ENCODE assay signal across 16 mouse cellular contexts in genomic region chr13:100452415-100453127, GRCm38 (mm10). TPM values are rescaled to one million over a fixed set of nuclear protein-coding genes. Genes with fewer than 3 reads are reported as not detected.
DNase-seq lines count a peak whose midpoint lies in the region; ATAC-seq and TF ChIP-seq lines count a peak whose summit lies in the region.
"Not testable (repeated sequence)": the region's sequence is repeated elsewhere in the genome, so short reads cannot be mapped to it uniquely, and the experiment has no call there.
"Had no signal": no experiment of that assay in that cellular context is flagged by ENCODE, and none has a peak within 500 bp of the region (broad histone marks: within the 10 kb centered on the region; RNA-seq: fewer than 3 reads in every experiment).

Gene Naip1, minus strand, starts transcription at chr13:100452869.

- not testable (repeated sequence) for TF ChIP-seq POLR2A in bone marrow macrophage, adult 2 months (IDR thresholded peaks at IDR 0.05; ENCODE audit: borderline replicate concordance, low read depth, low read length); liver, adult 2 months (IDR thresholded peaks at IDR 0.05; ENCODE audit: extremely low read depth, insufficient read depth, low read length); small intestine, adult 2 months (IDR thresholded peaks at IDR 0.05; ENCODE audit: low read depth, low read length)

- not testable (repeated sequence) for H3K4me2 ChIP-seq in intestine, embryonic 15.5 days (replicated peaks)
- peak within 1 kb of the TSS; percentile 58 for H3K4me2 ChIP-seq in intestine, postnatal 0 days (replicated peaks; ENCODE audit: low read depth)

- H3K4me3 ChIP-seq in bone marrow macrophage, adult 2 months (ENCODE audit: insufficient read depth, low read length); intestine, embryonic 15.5 days (replicated peaks); liver, adult 2 months (ENCODE audit: insufficient read depth, low read depth, low read length): not testable (repeated sequence)
- peak within 1 kb of the TSS; percentile 24 for H3K4me3 ChIP-seq in intestine, postnatal 0 days (ENCODE audit: low read depth, low read length)
- H3K4me3 ChIP-seq in small intestine, adult 2 months (ENCODE audit: low read depth, low read length) = peak within 1 kb of the TSS; percentile 47

- not testable (repeated sequence) for H3K9me3 ChIP-seq in intestine, embryonic 15.5 days; intestine, postnatal 0 days (ENCODE audit: control insufficient read depth)

- H3K27ac ChIP-seq in bone marrow macrophage, adult 2 months (ENCODE audit: insufficient read depth, low read depth, low read length) = peak within 1 kb of the TSS; percentile 40
- 0 out of 2 replicates have a peak within 1 kb of the TSS, but pooled peaks have one; percentile 5 for H3K27ac ChIP-seq in intestine, embryonic 15.5 days
- peak within 1 kb of the TSS; percentile 76 for H3K27ac ChIP-seq in intestine, postnatal 0 days (ENCODE audit: low read depth, low read length)
- not testable (repeated sequence) for H3K27ac ChIP-seq in liver, adult 2 months (replicated peaks; ENCODE audit: insufficient read depth, low read depth, low read length)
- peak within 1 kb of the TSS; percentile 69 for H3K27ac ChIP-seq in small intestine, adult 2 months (ENCODE audit: insufficient read depth, low read depth, low read length)

- ATAC-seq in intestine, embryonic 15.5 days = peak; percentile 43; the same call in 1 of the 2 replicates
- peak; percentile 66 for ATAC-seq in intestine, postnatal 0 days
- peak; percentile 69 for ATAC-seq in megakaryocyte, adult 5-6 weeks (ENCODE audit: poor library complexity, severe bottlenecking)

- not testable (repeated sequence) for H3K9ac ChIP-seq in intestine, embryonic 15.5 days; liver, adult 2 months (ENCODE audit: low read depth, low read length)
- peak within 1 kb of the TSS; percentile 13; the same call in 1 of the 2 replicates for H3K9ac ChIP-seq in intestine, postnatal 0 days (ENCODE audit: low read depth, low read length)

- TF ChIP-seq CTCF in bone marrow macrophage, adult 2 months (IDR thresholded peaks at IDR 0.05; ENCODE audit: low read depth, low read length); intestine, postnatal 0 days (IDR thresholded peaks at IDR 0.05; ENCODE audit: low read depth); liver, adult 2 months (IDR thresholded peaks at IDR 0.05; ENCODE audit: low read depth, low read length); small intestine, adult 2 months (IDR thresholded peaks at IDR 0.05; ENCODE audit: extremely low read depth, insufficient read length, insufficient replicate concordance, low read depth, low read length): not testable (repeated sequence)

- not testable (repeated sequence) for H3K36me3 ChIP-seq in intestine, embryonic 15.5 days; intestine, postnatal 0 days (ENCODE audit: control insufficient read depth, insufficient read depth); liver, adult 2 months (ENCODE audit: control insufficient read depth, insufficient read depth, low read length); small intestine, adult 2 months (ENCODE audit: control insufficient read depth, insufficient read depth, low read length)

- not testable (repeated sequence) for H3K79me2 ChIP-seq in liver, adult 2 months (ENCODE audit: control insufficient read depth, insufficient read depth, low read length)

- H3K4me1 ChIP-seq in bone marrow macrophage, adult 2 months (ENCODE audit: control insufficient read depth, insufficient read depth, low read length) = peaks cover 14% of the 10 kb centered on the region
- not testable (repeated sequence) for H3K4me1 ChIP-seq in intestine, embryonic 15.5 days (replicated peaks); intestine, postnatal 0 days (replicated peaks; ENCODE audit: control insufficient read depth, insufficient read depth, low read length); liver, adult 2 months (ENCODE audit: control insufficient read depth, insufficient read depth, low read length); small intestine, adult 2 months (ENCODE audit: control insufficient read depth, insufficient read depth, insufficient read length, low read length)

- not testable (repeated sequence) for H3K27me3 ChIP-seq in intestine, embryonic 15.5 days (replicated peaks); intestine, postnatal 0 days (replicated peaks; ENCODE audit: control insufficient read depth, insufficient read depth, low read length); liver, adult 2 months (ENCODE audit: control insufficient read depth, insufficient read depth, low read length); small intestine, adult 2 months (ENCODE audit: control insufficient read depth, insufficient read depth, low read length)

- 72% methylated on average over 8 of the region's 8 CpGs for WGBS in intestine, embryonic 15.5 days
- 43% methylated on average over 8 of the region's 8 CpGs for WGBS in intestine, postnatal 0 days
- 79% methylated on average over 8 of the region's 8 CpGs for WGBS in liver, adult 2 months
- WGBS in small intestine, adult 2 months = 27% methylated on average over 8 of the region's 8 CpGs

- peak; percentile 30 for DNase-seq in liver, adult 2 months (ENCODE audit: extremely low read depth, low read depth, low spot score)

RNA-seq across cellular contexts. Expression of gene Naip1, which starts in this region (rescaled TPM):
- 0.25 and 0.27 TPM in 2 replicates for polyA plus RNA-seq in bone marrow macrophage, adult 2 months (2012; ENCODE audit: insufficient read depth, insufficient read length, missing spikeins)
- polyA plus RNA-seq in intestine, embryonic 15.5 days (2015; fragmentation: Nextera tagmentation; extraction: Ambion mirVana) = 4.9 and 5.6 TPM in 2 replicates
- polyA plus RNA-seq in intestine, postnatal 0 days (2015; fragmentation: Nextera tagmentation; extraction: Ambion mirVana) = 23.4 and 27.7 TPM in 2 replicates
- 0.37 and 0.47 TPM in 2 replicates for total RNA-seq in liver, adult 2 months (2014; rRNA removed)
- 0.05 and 0.10 TPM in 2 replicates for polyA plus RNA-seq in liver, adult 2 months (2012; rRNA removed)
- 0.23 and 1.8 TPM in 2 replicates for total RNA-seq in megakaryocyte, adult 5-6 weeks (2015)
- 1.5 and 2.3 TPM in 2 replicates for total RNA-seq in megakaryocyte, adult 5-6 weeks (2017)
- 3.7 and 7.6 TPM in 2 replicates for polyA plus RNA-seq in small intestine, adult 2 months (2012; rRNA removed)
- total RNA-seq: common myeloid progenitor, adult 5-6 weeks had no signal
- polyA plus RNA-seq: activated CD4-positive, CD25-positive, alpha-beta regulatory T cell, adult 4 months; embryonic facial prominence, embryonic 11.5 days; embryonic facial prominence, embryonic 13.5 days; embryonic facial prominence, embryonic 15.5 days; erythroblast, embryonic 14.5 days; forebrain, embryonic 10.5 days; forebrain, embryonic 12.5 days; forebrain, embryonic 14.5 days; forebrain, embryonic 16.5 days had no signal

Comparison
In these comparisons a context has a peak if more than half of its experiments do, and no peak if none do; other contexts are left out.
1. Peak in DNase-seq in liver, adult 2 months; RNA of the gene not detected or under 1 TPM.